Mouse (Mus musculus): Measurements from ENCODE around the gene Cdkn2d.
"Not testable (repeated sequence)": the region's sequence is repeated elsewhere in the genome, so short reads cannot be mapped to it uniquely, and the experiment has no call there.

The Cdkn2d gene

DNA sequence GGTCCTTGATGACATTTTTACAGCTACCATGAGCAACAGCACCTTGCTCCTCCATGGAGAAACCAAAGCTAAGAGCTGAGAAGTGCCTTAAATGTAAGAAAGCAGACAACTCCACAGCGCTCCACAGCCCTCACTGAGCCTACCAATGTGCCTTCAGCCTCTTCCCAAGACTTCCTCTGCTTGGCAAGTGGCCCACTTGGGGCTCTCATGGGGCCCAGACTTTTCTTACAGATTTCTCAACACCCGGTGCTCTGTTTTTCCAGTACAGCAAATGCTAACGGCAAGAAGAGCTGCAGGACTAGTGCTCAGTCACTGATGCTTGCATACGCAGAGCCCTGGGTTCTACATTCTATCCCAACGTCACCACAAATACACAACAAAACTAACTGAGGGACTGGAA, 13.4 kb downstream of the Cdkn2d start:
- intact Hi-C loops (cut with DNase I) = no loop called here

DNA sequence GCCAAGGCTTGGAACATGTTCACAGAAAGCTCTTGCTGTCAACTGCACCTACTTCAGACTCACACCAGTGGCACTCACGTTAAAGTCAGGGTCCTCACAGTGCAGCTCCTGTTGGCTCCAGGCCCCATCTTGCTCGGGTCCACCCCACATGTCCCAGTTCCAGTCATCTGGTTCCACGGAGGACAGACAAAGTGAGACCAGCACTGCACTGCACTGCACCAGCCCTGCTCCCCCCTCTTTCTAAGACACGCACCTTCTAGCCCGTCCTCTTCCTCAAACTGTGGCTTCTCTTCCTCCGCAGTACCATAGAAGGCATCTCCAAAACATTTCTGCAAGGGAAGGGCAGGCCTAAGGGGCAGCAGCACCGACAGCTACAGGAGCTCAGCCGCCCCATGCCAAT, 14.9 kb downstream of the Cdkn2d start:
- intact Hi-C loops (cut with DNase I) = no loop called here

DNA sequence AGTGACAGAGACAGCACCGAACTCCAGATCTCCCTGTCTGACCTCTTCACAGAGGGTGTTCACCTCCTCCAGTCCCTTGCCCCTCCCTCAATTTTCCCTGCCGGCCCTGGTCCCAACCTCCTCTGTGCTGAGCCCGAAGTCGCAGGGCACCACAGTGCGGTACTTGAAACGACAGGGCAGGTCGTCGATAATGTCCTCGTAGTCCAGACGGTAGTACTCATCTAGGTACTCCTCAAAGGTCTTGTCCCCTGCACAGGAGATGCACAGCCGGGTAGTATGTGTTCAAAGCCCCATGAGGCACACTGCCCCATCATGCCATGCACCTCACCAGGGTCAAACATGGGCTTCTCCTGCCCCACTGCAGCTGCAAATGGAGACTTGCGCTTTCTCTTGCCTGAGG, 15.5 kb downstream of the Cdkn2d start:
- intact Hi-C loops (cut with DNase I) = no loop called here

DNA sequence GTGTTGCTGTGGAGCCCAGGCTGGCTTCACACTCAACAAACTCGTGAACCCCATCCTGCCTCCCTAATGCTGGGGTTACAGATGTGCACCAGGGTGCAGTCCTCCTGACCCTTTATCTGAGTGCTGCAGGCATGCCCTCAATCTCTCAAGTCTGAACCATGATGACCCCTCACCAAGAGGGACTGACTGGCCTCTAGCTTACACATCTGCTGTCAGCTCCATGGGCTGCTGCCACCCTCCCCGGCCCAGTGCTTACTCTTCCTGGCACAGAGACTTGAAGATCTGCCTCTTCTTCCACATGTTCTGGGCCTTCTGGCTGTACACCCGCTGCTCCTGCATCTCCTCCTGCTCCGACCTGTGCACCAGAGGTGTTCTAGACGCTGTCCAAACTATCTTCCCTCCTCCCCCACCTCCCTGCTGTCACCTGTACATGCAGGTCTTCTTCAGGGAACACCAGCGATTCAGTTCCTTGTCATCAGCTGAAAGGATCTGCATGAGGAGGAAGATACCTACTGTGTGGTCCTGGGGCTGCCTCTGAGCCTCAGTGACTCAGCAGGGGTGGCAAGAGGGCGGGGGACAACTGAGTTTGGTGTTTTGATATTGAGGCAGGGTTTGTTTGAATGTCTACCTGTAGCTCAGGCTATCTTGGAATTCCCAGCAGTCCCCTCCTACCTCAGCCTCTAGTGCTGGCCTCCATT, 16.0 kb downstream of the Cdkn2d start:
- intact Hi-C loops (cut with DNase I) = no loop called here

DNA sequence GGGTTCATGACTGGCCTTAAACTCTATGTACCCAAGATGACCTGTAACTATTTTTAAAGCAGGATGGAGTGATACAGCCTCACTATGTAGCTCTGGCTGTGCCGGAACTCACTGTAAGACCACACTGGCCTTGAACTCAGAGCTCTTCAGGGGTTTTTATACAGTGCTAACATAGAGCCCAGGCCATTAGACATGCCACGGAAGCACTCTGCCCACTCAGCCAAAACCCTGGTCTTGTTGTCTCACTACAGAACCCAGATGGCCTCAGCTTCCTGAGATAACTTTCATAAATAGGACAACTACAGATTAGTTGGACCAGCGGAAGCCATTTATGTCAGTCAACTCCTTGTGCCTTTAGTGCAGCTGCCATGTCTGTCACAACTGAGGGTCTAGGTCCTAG, 16.9 kb downstream of the Cdkn2d start:
- intact Hi-C loops (cut with DNase I) = no loop called here

DNA sequence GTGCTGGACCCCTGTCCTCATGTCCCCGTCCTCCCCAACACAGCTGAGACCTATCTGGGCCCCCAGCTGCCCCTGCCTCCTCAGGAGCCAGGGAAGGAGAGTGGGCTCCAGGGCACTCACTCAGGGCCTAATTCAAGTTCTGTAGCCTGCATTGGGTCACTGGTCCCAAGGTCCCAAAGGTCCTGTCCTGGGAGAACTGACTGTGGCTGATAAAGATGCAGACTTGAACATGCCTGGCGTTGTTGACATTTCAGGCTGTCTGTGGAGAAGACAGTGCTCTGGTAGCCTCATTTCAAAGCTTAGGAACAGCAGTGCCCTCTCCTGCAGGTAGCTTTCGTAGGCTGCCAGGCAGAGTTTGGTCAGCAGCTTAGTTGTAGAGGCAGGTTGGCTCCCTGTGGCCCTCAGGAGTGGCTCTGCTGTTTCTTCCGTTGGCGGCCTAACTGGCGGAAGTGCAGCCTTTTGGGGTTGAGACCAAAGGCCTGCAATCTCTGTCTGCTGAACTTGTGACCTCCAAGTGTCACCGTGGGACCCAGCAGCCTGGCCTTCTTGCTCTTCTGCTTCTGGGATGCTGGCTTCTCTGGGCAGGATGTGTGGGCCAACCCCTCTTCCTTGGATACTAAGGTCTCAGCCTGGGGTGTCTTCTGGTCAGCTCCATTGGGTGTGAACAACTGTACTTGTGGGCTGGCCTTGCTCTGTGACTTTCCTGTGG, 17.5 kb downstream of the Cdkn2d start:
- intact Hi-C loops (cut with DNase I) = no loop called here

DNA sequence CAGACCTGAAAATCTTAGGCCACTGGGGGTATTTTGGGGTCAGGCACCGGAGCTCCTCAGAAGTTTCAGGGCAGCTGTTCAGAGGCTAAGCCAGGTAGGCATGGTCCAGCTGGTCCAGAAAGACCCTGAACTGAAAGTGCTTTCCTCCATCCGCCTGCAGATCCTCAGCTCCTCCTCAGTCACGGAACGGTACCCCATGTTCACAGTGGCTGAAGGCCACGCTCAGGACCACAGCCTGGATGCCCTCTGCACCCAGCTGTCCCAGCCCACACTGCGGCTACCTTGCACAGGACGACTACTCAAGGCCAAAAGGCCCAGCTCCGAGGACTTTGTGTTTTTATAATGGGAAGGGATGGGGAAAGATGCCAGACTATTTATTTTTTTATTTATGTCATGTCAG, 18.1 kb downstream of the Cdkn2d start:
- intact Hi-C loops (cut with DNase I) = no loop called here

DNA sequence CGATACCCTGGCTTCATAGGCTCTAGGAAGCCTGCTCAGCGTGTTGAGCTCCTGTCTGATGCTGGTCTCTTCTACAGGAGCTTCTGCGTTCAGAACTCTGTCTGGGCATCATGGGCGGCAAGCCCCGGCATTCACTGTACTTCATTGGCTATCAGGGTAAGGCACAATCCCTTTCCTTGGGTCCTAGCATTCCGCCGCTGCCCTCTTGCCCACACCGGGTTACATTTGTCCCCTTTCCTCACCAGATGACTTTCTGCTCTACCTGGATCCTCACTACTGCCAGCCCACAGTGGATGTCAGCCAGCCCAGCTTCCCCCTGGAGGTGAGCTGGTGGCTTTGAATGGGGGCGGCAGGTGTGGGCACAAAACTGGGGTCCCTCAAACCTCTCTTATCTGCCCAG, 18.8 kb downstream of the Cdkn2d start:
- intact Hi-C loops (cut with DNase I) = no loop called here

DNA sequence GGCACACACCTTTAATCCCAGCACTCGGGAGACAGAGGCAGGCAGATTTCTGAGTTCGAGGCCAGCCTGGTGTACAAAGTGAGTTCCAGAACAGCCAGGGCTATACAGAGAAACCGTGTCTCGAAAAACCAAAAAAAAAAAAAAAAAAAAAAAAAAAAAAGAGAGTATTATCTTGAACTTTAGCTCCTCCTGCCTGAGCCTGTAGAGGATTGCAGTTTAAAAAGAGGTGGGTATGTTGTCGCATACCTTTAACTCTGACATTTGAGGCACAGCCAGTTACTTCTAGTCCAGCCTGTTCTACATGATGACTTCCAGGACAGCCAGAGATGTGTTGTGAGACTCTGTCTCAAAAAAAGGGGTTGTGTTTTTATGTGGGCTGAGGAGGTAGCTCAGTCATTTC, 21.6 kb downstream of the Cdkn2d start:
- intact Hi-C loops (cut with DNase I) = not testable (repeated sequence)

DNA sequence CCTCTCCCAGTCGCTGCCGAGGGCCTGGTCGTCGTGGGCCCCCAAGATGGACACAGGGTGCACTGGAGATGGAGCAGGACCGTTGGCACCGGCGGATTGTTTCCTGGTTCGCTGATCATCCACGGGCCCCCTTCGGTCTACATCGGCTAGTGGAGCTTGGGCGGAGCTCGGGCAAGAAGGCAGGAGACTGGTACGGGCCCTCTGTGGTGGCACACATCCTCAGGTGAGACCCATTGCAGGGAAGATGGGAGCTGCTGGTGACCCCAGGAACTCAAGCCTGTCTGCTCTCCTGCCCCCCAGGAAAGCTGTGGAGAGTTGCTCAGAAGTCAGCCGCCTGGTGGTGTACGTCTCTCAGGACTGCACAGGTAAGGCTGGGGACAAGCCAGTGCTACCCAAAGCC, 22.9 kb downstream of the Cdkn2d start:
- intact Hi-C loops (cut with DNase I) = no loop called here

DNA sequence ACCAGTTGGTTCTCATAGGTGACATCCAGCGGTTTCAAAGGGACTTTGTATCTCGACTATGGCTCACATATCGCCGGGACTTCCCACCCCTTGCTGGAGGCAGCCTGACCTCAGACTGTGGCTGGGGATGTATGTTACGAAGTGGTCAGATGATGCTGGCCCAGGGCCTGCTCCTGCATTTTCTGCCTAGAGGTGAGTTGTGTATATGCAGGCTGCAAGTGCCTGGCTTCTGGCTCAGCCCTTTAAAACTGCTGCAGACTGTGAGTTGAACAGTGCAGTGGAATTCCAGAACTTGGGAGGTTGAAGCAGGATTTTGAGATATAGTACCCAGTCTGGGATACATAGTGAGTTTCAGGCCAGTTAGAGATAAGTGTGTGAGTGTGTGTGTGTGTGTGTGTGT, 24.3 kb downstream of the Cdkn2d start:
- intact Hi-C loops (cut with DNase I) = no loop called here

DNA sequence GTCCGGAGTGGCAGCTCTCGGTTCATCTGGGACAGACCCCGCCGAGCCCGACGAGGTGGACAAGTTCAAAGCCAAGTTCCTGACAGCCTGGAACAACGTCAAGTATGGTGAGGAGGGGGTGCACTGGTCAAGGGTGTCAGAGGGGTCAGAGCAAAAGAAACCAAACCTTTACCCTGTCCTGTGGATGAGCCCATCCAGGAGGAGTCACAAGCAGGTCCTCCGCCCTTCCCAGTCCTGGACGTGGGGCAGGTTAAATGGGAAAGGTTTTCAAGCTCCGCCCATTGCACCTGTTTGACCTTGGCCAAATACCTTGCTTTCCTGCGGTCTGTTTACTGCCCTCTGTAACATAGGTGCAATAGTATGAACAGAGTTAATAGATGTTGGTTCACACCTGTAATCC, 25.6 kb downstream of the Cdkn2d start:
- intact Hi-C loops (cut with DNase I) = no loop called here

DNA sequence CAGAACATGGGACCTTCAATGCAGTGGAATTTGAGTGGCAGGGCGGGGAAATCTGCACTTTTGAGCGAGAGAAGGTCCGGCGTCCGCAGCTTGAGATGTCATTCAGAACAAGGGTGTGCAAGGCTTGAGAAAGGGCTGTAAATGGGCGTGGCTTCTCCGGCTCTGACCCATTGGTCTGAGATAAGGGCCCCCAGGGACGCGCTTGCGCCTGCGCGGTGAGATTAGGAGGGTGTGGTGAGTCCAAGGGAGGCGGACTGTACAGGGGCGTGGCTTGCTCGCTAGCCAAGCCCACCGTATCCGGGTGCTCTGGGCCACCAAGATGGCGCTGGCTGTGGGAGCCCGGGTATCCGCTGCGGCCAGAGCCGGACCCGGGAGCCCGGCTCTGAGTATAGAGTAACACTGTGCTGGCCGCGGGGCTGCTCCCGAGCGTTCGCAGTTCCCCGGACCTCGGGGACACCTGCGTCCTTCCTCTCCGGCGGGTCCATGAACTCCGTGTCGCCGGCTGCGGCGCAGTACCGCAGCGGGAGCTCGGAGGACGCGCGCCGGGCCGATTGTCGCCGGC, 26.1 kb downstream of the Cdkn2d start, which contains the start of gene Atg4d:
Atg4d (plus strand) TSS at position 294 of the 562 bp plus-strand sequence.
- intact Hi-C loops (cut with DNase I) = no loop called here

DNA sequence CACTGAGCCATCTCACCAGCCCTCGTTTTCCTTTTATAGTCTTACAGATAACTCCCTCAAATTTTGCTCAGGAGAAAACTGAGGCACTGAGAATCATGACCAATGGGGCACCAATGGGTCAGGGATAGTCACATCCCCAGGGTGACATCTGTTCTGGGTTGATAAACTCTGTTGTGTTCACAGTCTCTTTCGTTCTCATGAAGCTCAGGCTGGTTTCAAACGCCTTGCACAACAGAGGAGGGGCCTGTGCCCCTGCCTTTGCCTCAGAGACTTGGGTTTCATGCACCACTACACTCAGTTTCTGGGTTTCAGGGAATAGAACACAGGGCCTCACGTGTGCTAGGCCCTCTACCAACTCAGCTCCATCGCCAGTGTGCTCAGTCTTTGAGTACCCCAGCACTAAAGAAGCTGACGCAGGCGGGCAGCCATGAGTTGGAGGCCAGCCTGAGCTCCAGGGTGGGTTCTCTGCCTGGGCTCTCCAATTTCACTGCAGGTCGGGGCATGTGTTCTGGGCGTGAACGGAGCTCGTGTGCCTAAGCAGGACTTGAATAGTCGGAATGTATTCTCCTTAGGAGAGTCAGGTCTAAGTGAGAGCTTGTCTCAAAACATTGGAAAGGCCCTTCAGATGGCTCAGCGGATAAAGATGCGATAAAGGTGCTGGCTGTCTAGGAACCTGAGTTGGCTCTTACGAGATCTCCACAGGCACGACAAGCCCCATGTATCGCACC, 26.8 kb downstream of the Cdkn2d start:
- intact Hi-C loops (cut with DNase I) = no loop called here

DNA sequence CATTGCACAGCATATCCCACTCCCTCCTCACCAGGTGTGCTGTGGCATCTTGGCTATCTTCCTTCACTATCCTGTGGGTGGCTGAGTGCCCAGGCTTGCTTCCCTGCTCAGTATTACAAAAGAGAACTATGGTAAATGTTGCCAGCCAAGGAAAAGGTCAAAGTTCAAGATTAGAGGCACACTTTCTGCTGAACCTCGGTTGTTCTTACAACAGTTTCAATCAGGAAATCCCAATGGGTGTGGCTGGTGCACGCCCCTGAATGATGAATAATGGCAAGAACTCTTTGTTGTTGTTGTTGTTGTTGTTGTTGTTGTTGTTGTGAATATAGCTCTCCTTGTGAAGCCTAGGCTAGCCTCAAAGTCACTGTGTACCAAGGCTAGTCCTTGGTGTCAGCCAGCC, 29.4 kb downstream of the Cdkn2d start:
- intact Hi-C loops (cut with DNase I) = no loop called here

DNA sequence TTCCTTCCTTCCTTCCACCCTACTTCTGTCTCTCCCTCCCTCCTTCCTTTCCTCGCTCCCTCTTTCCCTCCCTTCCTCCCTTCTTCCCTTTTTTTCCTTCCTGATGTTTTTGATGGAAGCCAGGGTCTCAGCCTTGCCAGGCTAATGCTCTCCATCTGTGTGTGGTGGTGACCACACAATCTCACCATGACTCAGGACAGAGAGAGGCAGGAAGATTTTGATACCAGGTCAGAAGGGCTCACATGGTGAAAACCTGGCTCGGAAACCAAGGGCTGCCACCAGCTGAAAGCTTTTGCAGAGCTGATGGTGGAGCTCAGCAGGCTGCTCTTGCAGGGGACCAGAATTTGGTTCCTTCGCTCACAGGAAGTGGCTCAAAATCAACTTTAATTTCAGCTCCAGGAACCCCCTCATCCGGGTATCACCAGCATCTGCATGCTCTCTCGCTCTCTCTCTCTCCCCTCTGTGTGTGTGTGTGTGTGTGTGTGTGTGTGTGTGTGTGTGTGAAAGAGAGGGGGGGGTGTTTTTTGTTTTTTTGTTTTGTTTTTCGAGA, 30.6 kb downstream of the Cdkn2d start:
- intact Hi-C loops (cut with DNase I) = no loop called here

DNA sequence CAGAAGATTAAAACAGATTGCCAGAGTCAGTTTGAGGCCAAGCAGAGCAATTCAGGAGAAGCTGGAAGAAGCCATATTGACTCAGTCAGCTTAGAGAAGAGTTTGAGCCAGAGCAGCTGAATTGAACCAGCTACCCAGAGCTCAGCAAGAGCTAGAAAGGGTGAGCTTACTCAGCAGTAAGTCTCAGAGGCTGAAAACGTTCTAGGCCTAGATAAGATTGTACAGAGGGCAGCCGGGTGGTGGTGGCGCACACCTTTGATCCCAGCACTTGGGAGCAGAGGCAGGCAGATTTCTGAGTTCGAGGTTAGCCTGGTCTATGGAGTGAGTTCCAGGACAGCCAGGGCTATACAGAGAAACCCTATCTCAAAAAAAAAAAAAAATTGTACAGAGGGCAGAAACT, 34.9 kb downstream of the Cdkn2d start:
- intact Hi-C loops (cut with DNase I) = not testable (repeated sequence)

DNA sequence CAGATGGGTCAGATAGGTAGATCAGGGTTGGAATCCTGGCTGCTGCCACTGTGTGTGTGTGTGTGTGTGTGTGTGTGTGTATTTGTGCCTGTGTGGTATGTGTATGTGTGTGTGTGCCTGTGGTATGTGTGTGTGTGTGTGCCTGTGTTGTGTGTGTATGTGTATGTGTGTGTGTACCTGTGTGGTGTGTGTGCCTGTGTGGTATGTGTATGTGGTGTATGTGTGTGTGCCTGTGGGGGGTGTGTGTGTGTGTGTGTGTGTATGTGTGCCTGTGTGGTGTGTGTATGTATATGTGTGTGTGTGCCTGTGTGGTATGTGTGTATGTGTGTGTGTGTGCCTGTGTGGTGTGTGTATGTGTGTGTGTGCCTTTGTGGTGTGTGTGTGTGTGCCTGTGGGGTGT, 36.5 kb downstream of the Cdkn2d start:
- intact Hi-C loops (cut with DNase I) = no loop called here

DNA sequence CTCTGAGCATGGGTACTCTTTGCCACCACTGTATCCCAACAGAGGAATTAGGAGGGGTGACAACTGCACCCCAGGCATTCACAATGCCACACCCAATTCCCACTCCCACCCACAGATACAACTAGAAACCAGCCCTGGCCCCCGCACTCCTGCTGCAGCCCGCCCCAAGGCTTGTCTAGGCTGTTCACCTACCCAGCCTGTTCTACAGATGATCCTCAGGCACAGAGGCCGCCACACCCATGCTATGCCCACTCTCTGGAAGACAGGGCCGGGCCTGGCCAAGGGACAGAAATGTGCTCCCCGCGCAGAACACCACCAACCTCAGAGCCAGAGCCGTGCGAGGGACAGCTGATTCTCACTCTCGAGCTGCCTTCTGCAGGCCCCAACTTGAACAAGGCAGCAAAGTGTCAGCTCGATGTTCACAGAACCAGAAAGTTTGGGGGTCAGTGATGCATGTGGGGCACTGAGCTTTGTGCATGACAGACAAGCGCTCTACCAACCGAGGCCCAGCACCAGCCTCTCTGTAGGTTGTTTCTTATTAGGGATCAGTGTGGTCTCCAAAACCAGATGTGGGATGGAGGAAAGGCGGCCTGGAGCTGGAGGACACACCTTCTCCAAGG, 40.0 kb downstream of the Cdkn2d start:
- intact Hi-C loops (cut with DNase I) = no loop called here

DNA sequence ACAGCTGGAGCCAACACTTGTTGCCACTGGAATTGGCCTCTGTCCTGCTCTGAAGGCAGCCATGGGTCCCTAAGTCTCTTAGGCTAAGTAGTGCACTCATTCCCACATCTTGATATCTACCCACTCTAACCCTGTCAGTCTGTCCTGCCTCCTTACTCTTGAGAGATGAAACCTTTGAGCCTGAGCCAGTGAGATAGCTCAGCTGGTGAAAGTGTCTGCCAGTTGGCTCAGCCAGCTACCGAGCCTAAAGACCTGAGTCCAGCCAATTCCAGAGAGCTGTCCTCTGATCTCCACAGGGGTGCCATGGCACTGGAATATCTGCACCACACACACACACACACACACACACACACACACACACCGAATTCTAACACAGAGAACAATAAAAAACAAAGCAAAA, 40.7 kb downstream of the Cdkn2d start:
- intact Hi-C loops (cut with DNase I) = no loop called here

All from adrenal gland (tissue).